Mouse (Mus musculus) heart, postnatal 0 days (tissue): ENCODE measurements around the gene Ppp1r9a.

Source experiments
- CTCF ChIP-seq: IDR thresholded peaks from 2 replicates; pipeline ENCODE4 v1.5.1; 2016; ENCODE audit warnings: antibody characterized with exemption, control low read depth, low read depth
- EP300 ChIP-seq: IDR thresholded peaks from 2 replicates; pipeline ENCODE4 v1.6.1; 2016; ENCODE audit warnings: antibody characterized with exemption, low read depth

DNA sequence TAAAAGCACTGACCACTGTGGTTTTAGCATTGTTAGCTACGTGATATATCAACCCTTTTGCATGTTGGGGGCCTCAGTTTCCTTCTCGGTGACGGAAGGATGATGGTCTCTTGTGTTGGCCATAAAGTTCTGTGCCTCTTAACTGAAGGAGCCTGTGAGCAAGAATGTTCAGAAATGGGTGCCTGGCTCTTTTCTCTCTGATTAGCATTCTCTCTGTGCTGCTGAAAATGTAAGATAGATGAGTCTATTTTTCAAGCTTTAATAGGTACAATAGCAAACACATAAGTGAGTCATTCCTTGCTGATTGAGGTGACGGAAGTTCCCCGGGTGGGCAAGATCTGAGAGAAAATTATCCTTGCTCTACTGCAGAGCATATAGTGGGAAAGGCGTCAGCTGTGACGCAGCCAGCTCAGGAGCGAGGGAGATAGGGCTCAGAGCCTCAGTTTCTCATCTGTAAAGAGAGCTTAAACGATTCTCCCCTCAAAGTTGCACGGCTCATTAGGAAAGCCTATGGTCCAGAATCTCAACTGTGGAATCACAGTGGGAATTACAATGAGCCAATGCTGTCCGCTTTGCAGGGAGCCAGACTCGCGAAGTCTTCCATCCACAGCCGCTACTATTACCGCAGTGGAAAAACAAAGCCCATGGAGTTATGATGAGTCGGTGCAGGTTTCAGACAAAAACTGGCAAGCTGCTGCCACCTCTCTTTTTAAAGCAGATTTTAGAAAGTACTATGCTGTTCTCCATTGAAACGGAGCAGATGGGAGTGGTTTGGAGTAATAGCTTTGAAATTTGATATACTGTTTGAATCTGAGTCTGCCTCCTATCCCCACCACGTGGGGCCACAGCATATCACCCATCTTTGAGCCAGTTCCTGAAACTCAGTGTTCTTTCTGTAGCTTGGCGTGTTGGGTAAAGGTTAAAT, 275.5 kb downstream of the Ppp1r9a start:
- TF ChIP-seq CTCF (no peak), EP300 (no peak)
